ENCODE assay signal across 9 mouse cellular contexts in genomic region chr4:35065075-35065838, GRCm38 (mm10).
A peak's percentile ranks its signal among the peaks of the same experiment; 100 is the strongest.
DNase-seq lines count a peak whose midpoint lies in the region; ATAC-seq and TF ChIP-seq lines count a peak whose summit lies in the region.
"Had no signal": no experiment of that assay in that cellular context is flagged by ENCODE, and none has a peak within 500 bp of the region (broad histone marks: within the 10 kb centered on the region; RNA-seq: fewer than 3 reads in every experiment).

No protein-coding gene starts in this region.

- H3K4me2 ChIP-seq in lung, embryonic 14.5 days = no peak overlapping the region
- H3K4me2 ChIP-seq in stomach, embryonic 16.5 days (ENCODE audit: low read depth, low read length) = no peak overlapping the region

- H3K9ac ChIP-seq in lung, embryonic 14.5 days = no peak overlapping the region
- H3K9ac ChIP-seq in stomach, embryonic 16.5 days (ENCODE audit: low read length) = no peak overlapping the region
- H3K9ac ChIP-seq: liver, postnatal 0 days had no signal

- ATAC-seq in lung, embryonic 14.5 days (ENCODE audit: insufficient read depth) = peak; percentile 19; the same call in 1 of the 2 replicates
- peak; percentile 41; the same call in 1 of the 2 replicates for ATAC-seq in stomach, embryonic 16.5 days (ENCODE audit: insufficient read depth, low FRiP score)
- ATAC-seq: liver, postnatal 0 days had no signal

- peak; percentile 14 for DNase-seq in cerebellum, adult 9-10 months
- no peak for DNase-seq in cerebellum, adult 11-12 months
- DNase-seq in lung, embryonic 14.5 days = peak; percentile 69
- no peak for DNase-seq in lung, postnatal 14 days
- peak; percentile 39 to 51 for DNase-seq in kidney, postnatal 36 days
- DNase-seq in spleen, adult 18-20 months = no peak
- no peak for DNase-seq in thymus, postnatal 0 days (ENCODE audit: low spot score)
- DNase-seq: liver, postnatal 0 days had no signal

- H3K27ac ChIP-seq in lung, embryonic 14.5 days (ENCODE audit: low read depth) = no peak overlapping the region
- H3K27ac ChIP-seq in stomach, embryonic 16.5 days (ENCODE audit: low read length) = peak overlapping the region; percentile 46; the same call in 1 of the 2 replicates

- H3K27me3 ChIP-seq in lung, embryonic 14.5 days (ENCODE audit: insufficient read depth, low read length) = no peaks in the 10 kb centered on the region
- H3K27me3 ChIP-seq in stomach, embryonic 16.5 days (ENCODE audit: control insufficient read depth, insufficient read depth, low read length) = no peaks in the 10 kb centered on the region

- no peak overlapping the region for H3K4me3 ChIP-seq in lung, embryonic 14.5 days (ENCODE audit: low read depth, low read length)
- H3K4me3 ChIP-seq in stomach, embryonic 16.5 days (replicated peaks; ENCODE audit: low read length) = no peak overlapping the region

- no peaks in the 10 kb centered on the region for H3K9me3 ChIP-seq in lung, embryonic 14.5 days (ENCODE audit: low read depth, low read length)
- no peaks in the 10 kb centered on the region for H3K9me3 ChIP-seq in stomach, embryonic 16.5 days (replicated peaks; ENCODE audit: control insufficient read depth, low read length)

- no peaks in the 10 kb centered on the region for H3K36me3 ChIP-seq in lung, embryonic 14.5 days (ENCODE audit: insufficient read depth)
- no peaks in the 10 kb centered on the region for H3K36me3 ChIP-seq in stomach, embryonic 16.5 days (ENCODE audit: control insufficient read depth, insufficient read depth, low read length)

- WGBS in lung, embryonic 14.5 days = 43% methylated on average over 15 of the region's 15 CpGs
- WGBS in stomach, embryonic 16.5 days = 39% methylated on average over 15 of the region's 15 CpGs

- peak; percentile 39 for TF ChIP-seq CTCF in lung, embryonic 14.5 days (IDR thresholded peaks at IDR 0.05; ENCODE audit: low read depth)

- H3K4me1 ChIP-seq in lung, embryonic 14.5 days (ENCODE audit: insufficient read depth) = peaks cover 14% of the 10 kb centered on the region
- H3K4me1 ChIP-seq in stomach, embryonic 16.5 days (ENCODE audit: control insufficient read depth, insufficient read depth, low read length) = peaks cover 29% of the 10 kb centered on the region

Comparison
In these comparisons a context has a peak if more than half of its experiments do, and no peak if none do; other contexts are left out.
1. DNase-seq: peak in cerebellum, adult 9-10 months (single experiment), lung, embryonic 14.5 days (single experiment) and kidney, postnatal 36 days (2 of 2); none in cerebellum, adult 11-12 months (single experiment), lung, postnatal 14 days (single experiment), spleen, adult 18-20 months (0 of 2) and thymus, postnatal 0 days (single experiment).